Mouse (Mus musculus) liver, adult 2 months (tissue): Measurements from ENCODE around the gene Gm49339. TPM values are rescaled to one million over a fixed set of nuclear protein-coding genes. Genes with fewer than 3 reads are reported as not detected.
"Not testable (repeated sequence)": the region's sequence is repeated elsewhere in the genome, so short reads cannot be mapped to it uniquely, and the experiment has no call there.

ENCODE experiments used
- DNase-seq: peaks from one replicate; pipeline ENCODE4 v3.0.0-alpha.2; 2011; ENCODE audit warnings: low read depth, low spot score; ENCODE audit errors: extremely low read depth
- H3K27ac ChIP-seq: fragments of 200-500 bp; replicated peaks from 2 replicates; pipeline ENCODE4 v1.5.1; 2012; ENCODE audit warnings: low read depth, mild to moderate bottlenecking, control low read depth, inconsistent platforms, low read length; ENCODE audit not compliant: insufficient read depth
- H3K27me3 ChIP-seq: fragments of 200-500 bp; 2 replicates; pipeline ENCODE4 v1.6.1; 2012; ENCODE audit warnings: mild to moderate bottlenecking, moderate library complexity, low read length, inconsistent platforms; ENCODE audit not compliant: control insufficient read depth, insufficient read depth
- H3K36me3 ChIP-seq: fragments of 200-500 bp; 2 replicates; pipeline ENCODE4 v1.6.1; 2012; ENCODE audit warnings: low read length, inconsistent platforms; ENCODE audit not compliant: control insufficient read depth, insufficient read depth
- H3K4me1 ChIP-seq: fragments of 200-500 bp; 2 replicates; pipeline ENCODE4 v1.6.1; 2011; ENCODE audit warnings: low read length; ENCODE audit not compliant: control insufficient read depth, insufficient read depth
- H3K4me3 ChIP-seq: fragments of 200-500 bp; 2 replicates; pipeline ENCODE4 v1.5.1; 2011; ENCODE audit warnings: low read depth, mild to moderate bottlenecking, control low read depth, low read length, moderate library complexity; ENCODE audit not compliant: insufficient read depth
- H3K79me2 ChIP-seq: fragments of 200-500 bp; 2 replicates; pipeline ENCODE4 v1.6.1; 2012; ENCODE audit warnings: inconsistent platforms, mild to moderate bottlenecking, low read length, moderate library complexity; ENCODE audit not compliant: control insufficient read depth, insufficient read depth
- H3K9ac ChIP-seq: fragments of 200-500 bp; 2 replicates; pipeline ENCODE4 v1.6.1; 2012; ENCODE audit warnings: low read depth, mild to moderate bottlenecking, control low read depth, inconsistent platforms, low read length
- CTCF ChIP-seq: fragments of 200-500 bp; IDR thresholded peaks from 2 replicates; pipeline ENCODE4 v1.5.1; 2011; ENCODE audit warnings: low read depth, low read length, control low read depth
- POLR2A ChIP-seq: fragments of 200-500 bp; IDR thresholded peaks from 2 replicates; pipeline ENCODE4 v1.6.1; 2011; ENCODE audit warnings: low read length, control low read depth; ENCODE audit not compliant: insufficient read depth; ENCODE audit errors: extremely low read depth
- WGBS: fragments of 180-500 bp; shearing (Covaris S2); methylation state at CpG from one replicate; pipeline ENCODE4 v1.1.7; 2018; 5-methylcytosine and 5-hydroxymethylcytosine counted together
- polyA plus RNA-seq: library from polyadenylated mRNA; depleted of rRNA; stranded (reverse); fragments of >200 nt; gene quantifications from 2 replicates; pipeline ENCODE4 v1.2.3, GENCODE M21; 2012; rRNA removed
- total RNA-seq: library from RNA; depleted of rRNA; stranded (reverse); fragments of >200 nt; gene quantifications from 2 replicates; pipeline ENCODE4 v1.2.3, GENCODE M21; 2014; rRNA removed

The Gm49339 gene
- total RNA-seq, result 1.2 and 3.8 TPM in 2 replicates
- 0.96 and 2.3 TPM in 2 replicates for polyA plus RNA-seq

- peak; percentile 18 for DNase-seq
- H3K79me2 ChIP-seq, H3K4me3 ChIP-seq, H3K27ac ChIP-seq, H3K4me1 ChIP-seq, H3K9ac ChIP-seq, H3K27me3 ChIP-seq, H3K36me3 ChIP-seq: not testable (repeated sequence)
- WGBS, result 81% methylated on average over 1 of the region's 3 CpGs
These were observed at the start of gene Gm49339, which contains the start of gene Lilr4b for GRCm38 (mm10) chr10:51480397-51480796. Gene Gm49339, plus strand, starts transcription at chr10:51480612. Gene Lilr4b, plus strand, starts transcription at chr10:51480632.

DNA sequence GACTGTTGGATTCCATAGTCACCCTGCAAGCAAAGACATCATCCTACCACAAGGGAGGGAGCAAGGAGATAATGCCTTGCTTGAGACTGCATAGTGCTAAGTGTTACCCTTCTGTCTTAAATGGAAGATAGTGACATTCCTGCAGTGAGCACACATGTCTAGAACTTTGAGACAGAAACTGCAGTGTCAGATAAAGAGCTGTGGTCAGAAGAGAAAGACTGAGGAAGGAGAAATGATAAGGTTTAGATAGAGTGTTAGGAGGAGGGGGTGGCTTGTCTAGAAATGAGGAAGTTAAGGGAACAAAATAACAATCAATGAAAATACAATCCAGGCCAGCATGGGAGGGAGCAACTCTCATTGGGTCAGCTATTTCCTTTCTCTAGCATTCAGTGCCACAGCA, 47.5 kb upstream of the Gm49339 start:
- H3K27ac ChIP-seq, result no peak overlapping the region
- no peak overlapping the region for H3K4me3 ChIP-seq
- no peaks in the 10 kb centered on the region for H3K27me3 ChIP-seq
- H3K36me3 ChIP-seq, result no peaks in the 10 kb centered on the region
- H3K9ac ChIP-seq, result no peak overlapping the region
- no peaks in the 10 kb centered on the region for H3K79me2 ChIP-seq
- TF ChIP-seq CTCF (no peak), POLR2A (no peak)
- H3K4me1 ChIP-seq, result no peaks in the 10 kb centered on the region
- DNase-seq, result no peak

DNA sequence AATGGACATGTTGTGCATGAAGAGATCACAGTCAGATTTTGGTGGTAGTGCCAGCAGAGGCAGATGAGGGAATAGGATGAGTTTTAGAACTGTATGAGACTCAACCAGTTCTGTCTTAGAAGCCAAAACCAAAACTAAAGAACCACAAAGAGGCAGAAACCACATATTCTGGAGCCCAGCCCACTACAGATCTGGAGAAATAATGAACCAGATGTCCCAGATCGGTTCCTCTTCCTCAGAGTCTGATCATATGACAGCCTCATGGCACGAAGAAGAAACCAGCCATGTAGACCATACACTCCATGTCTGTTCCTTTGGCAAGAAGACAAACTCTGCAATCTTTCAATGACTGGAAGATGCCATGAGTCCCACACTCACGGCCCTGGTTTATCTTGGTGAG, 44.7 kb upstream of the Gm49339 start:
- TF ChIP-seq POLR2A, result no peak
- TF ChIP-seq CTCF, result no peak
- Histone ChIP-seq H3K36me3 (no peaks in the 10 kb centered on the region), H3K4me3 (no peak overlapping the region), H3K79me2 (no peaks in the 10 kb centered on the region), H3K27me3 (no peaks in the 10 kb centered on the region), H3K4me1 (no peaks in the 10 kb centered on the region), H3K27ac (no peak overlapping the region), H3K9ac (no peak overlapping the region)
- no peak for DNase-seq
- 62% methylated on average over 3 of the region's 3 CpGs for WGBS

- peak overlapping the region; percentile 60 for H3K27ac ChIP-seq
- DNase-seq, result no peak
- H3K4me1 ChIP-seq, result no peaks in the 10 kb centered on the region
- no peak for TF ChIP-seq POLR2A
- no peak for TF ChIP-seq CTCF
- H3K36me3 ChIP-seq, result no peaks in the 10 kb centered on the region
- no peak overlapping the region for H3K4me3 ChIP-seq
- H3K79me2 ChIP-seq, result no peaks in the 10 kb centered on the region
- H3K9ac ChIP-seq, result no peak overlapping the region
- H3K27me3 ChIP-seq, result no peaks in the 10 kb centered on the region
- WGBS, result 73% methylated on average over 4 of the region's 4 CpGs
These were observed 28.8 kb upstream of the Gm49339 start for GRCm38 (mm10) chr10:51451610-51452009.

- Histone ChIP-seq H3K4me3 (no peak overlapping the region), H3K79me2 (no peaks in the 10 kb centered on the region), H3K27ac (no peak overlapping the region), H3K9ac (no peak overlapping the region), H3K27me3 (no peaks in the 10 kb centered on the region), H3K36me3 (no peaks in the 10 kb centered on the region), H3K4me1 (no peaks in the 10 kb centered on the region)
- no peak for TF ChIP-seq CTCF
- no peak for TF ChIP-seq POLR2A
- peak; percentile 52 for DNase-seq
- WGBS, result 62% methylated on average over 1 of the region's 1 CpGs
These were observed 26.7 kb upstream of the Gm49339 start for GRCm38 (mm10) chr10:51453616-51454298.

DNA sequence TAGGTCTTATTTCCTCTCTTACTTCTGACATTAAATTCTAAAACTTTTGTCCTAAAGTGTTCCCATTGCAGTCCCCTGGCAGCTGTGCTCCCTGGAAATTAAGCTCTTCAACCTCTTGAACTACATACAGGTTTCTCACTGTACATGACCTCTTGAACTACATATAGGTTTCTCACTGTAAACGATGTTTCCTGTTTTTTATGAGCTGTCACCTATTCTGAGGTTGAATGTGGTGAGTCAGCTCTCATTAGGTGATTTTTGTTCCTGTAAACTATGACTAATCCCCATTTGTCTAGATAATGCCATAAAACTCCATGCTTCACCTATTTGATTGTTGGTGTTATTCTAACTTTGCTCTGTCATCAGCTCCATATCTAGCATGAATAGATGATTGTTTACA, 26.0 kb upstream of the Gm49339 start:
- Histone ChIP-seq H3K27me3 (no peaks in the 10 kb centered on the region), H3K9ac (no peak overlapping the region), H3K36me3 (no peaks in the 10 kb centered on the region), H3K79me2 (no peaks in the 10 kb centered on the region), H3K4me1 (no peaks in the 10 kb centered on the region), H3K27ac (no peak overlapping the region), H3K4me3 (no peak overlapping the region)
- TF ChIP-seq POLR2A (no peak), CTCF (no peak)
- 54% methylated on average over 1 of the region's 1 CpGs for WGBS
- DNase-seq, result no peak
